Mouse (Mus musculus) hindbrain, embryonic 10.5 days (tissue): Measurements from ENCODE around the gene Itpr2. TPM values are rescaled to one million over a fixed set of nuclear protein-coding genes. Genes with fewer than 3 reads are reported as not detected.

Source experiments
- DNase-seq: peaks from one replicate; pipeline ENCODE4 v3.0.0-alpha.2; 2017; ENCODE audit warnings: low spot score
- H3K27ac ChIP-seq: fragments of 300-500 bp; sonication (generic); 2 replicates; pipeline ENCODE4 v1.5.1; 2016; ENCODE audit warnings: mild to moderate bottlenecking, moderate library complexity
- H3K27me3 ChIP-seq: fragments of 300-500 bp; sonication (generic); 2 replicates; pipeline ENCODE4 v1.6.1; 2016; ENCODE audit warnings: mild to moderate bottlenecking; ENCODE audit not compliant: poor library complexity, insufficient read depth, severe bottlenecking
- H3K36me3 ChIP-seq: fragments of 300-500 bp; sonication (generic); 2 replicates; pipeline ENCODE4 v1.6.1; 2016; ENCODE audit warnings: mild to moderate bottlenecking, moderate library complexity
- H3K4me1 ChIP-seq: fragments of 300-500 bp; sonication (generic); replicated peaks from 2 replicates; pipeline ENCODE4 v1.6.1; 2016; ENCODE audit warnings: mild to moderate bottlenecking
- H3K4me3 ChIP-seq: fragments of 300-500 bp; sonication (generic); 2 replicates; pipeline ENCODE4 v1.5.1; 2016; ENCODE audit warnings: mild to moderate bottlenecking, moderate library complexity
- H3K9me3 ChIP-seq: fragments of 300-500 bp; sonication (generic); 2 replicates; pipeline ENCODE4 v1.6.1; 2016; ENCODE audit warnings: mild to moderate bottlenecking, moderate library complexity
- WGBS: fragments of 180-500 bp; shearing (Covaris S2); methylation state at CpG from one replicate; pipeline ENCODE4 v1.1.7; 2016; 5-methylcytosine and 5-hydroxymethylcytosine counted together
- polyA plus RNA-seq: library from polyadenylated mRNA; unstranded; fragments of >200 nt; fragmentation: Nextera tagmentation; extraction: Ambion mirVana; gene quantifications from 2 replicates; pipeline ENCODE4 v1.2.1, GENCODE M21; 2016

Itpr2 gene
- polyA plus RNA-seq, 1 experiment from 2014 or later = 5.0 TPM

DNA sequence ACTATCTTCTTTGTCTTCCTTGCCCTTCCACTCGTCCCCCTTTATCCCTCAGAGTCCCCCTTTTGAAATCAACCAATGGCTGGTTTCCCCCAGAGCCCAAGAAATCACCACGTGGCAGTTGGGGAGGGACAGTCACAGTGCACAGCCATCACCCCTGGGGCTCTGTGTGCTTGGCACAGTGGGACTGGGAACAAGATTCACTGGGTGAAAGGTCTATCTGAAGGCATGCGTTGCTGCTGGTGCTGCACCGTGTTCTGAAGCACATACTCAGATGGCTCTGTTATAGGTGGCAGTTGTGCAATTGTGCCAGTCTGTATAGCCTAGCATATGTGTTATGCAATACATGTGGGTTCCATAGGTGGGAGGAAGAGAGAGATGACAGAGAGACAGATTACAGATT is 154.5 kb downstream of the Itpr2 start:
- WGBS = 60% methylated on average over 4 of the region's 4 CpGs
- Histone ChIP-seq H3K36me3 (no peaks in the 10 kb centered on the region), H3K4me3 (no peak overlapping the region), H3K9me3 (0 out of 2 replicates have a peak, but pooled peaks cover 4% of the 10 kb centered on the region), H3K4me1 (peaks cover 11% of the 10 kb centered on the region), H3K27me3 (no peaks in the 10 kb centered on the region), H3K27ac (no peak overlapping the region)
- DNase-seq = no peak

DNA sequence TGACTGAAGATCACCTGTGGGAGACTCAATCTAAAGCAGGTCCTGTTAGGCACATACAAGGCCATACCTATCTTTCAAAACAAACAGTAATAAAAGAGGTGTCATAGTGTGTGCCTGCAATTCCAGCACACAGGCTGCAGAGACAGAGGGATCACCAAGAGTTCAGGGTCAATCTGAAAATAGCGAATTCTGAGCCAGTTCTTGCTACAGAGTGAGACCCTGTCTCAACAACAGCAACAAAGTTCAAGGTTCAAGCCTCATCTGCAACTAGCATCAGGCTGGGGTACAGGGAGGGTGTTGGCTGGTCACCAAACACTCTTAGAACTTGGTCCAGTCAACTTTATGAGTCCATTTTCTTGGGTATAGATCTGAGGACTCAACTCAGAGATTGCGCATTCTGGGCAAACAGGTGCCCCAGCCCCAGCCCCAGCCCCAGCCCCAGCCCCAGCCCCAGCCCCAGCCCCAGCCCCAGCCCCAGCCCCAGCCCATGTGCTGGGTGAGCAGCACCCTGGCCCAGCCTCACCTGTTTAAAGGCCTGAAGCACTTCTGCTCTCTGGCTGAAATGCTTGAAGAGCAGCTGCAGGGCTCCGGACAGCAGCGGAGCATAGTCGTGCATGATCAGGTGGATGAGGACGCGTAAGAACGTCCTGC is 155.4 kb downstream of the Itpr2 start:
- peaks cover 15% of the 10 kb centered on the region for H3K4me1 ChIP-seq
- H3K27me3 ChIP-seq = no peaks in the 10 kb centered on the region
- DNase-seq = no peak
- 93% methylated on average over 8 of the region's 8 CpGs for WGBS
- H3K36me3 ChIP-seq = no peaks in the 10 kb centered on the region
- H3K4me3 ChIP-seq = no peak overlapping the region
- 0 out of 2 replicates have a peak, but pooled peaks cover 4% of the 10 kb centered on the region for H3K9me3 ChIP-seq
- no peak overlapping the region for H3K27ac ChIP-seq

DNA sequence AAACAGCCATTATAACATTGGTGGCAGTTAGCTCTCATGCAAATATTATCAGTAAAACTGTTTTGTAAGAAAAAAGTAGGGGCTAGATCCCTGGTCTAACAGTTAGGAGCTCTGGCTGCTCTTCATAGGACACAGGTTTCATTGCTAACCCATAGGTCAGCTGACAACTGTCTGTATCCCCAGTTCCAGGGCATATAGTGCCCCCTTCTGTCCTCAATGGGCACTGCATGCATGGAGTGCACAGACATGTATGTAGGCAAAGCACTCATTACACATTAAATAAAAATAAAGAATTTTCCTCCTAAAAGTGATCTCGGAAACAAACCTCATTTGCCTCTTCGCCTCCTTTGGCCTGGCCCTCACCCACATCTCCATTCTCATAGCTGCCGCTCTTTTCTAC is 157.3 kb downstream of the Itpr2 start:
- Histone ChIP-seq H3K36me3 (no peaks in the 10 kb centered on the region), H3K27me3 (no peaks in the 10 kb centered on the region), H3K4me3 (no peak overlapping the region), H3K4me1 (peaks cover 15% of the 10 kb centered on the region), H3K9me3 (no peaks in the 10 kb centered on the region), H3K27ac (no peak overlapping the region)
- 95% methylated on average over 3 of the region's 3 CpGs for WGBS
- DNase-seq = peak; percentile 45

DNA sequence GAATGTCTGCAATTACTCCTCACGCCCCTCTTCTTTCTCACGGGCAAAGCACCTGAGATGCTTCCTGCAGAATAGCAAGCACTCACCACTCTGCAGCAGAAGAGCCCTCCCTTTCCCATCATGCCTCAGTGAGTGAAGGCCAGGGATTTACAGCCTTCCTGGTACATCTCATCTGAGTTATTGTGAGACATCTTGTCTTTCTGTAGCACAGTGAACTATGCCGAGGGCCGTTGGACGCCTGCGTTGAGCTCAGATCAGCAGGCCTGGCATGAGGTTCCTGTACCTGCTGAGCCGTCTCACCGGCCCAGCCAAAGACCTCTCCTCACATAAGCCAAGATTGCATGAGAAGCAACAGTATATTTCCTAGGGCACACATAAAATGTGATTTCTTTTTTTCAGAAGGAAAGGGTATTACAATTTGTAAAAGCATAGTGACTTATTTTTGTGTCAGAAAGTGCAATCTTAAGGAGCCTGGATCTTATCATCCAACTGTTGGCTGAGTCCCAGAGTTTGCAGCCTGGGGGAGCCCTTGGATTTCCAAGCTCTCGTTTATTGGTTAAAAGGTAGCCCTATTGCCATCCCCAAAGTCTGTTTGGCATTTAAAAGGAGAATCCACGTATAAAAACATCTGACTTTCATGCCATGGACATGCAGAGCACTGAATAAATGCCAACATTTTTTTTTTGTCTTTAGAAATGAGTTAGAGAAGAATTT is 158.2 kb downstream of the Itpr2 start:
- peaks cover 15% of the 10 kb centered on the region for H3K4me1 ChIP-seq
- no peaks in the 10 kb centered on the region for H3K27me3 ChIP-seq
- H3K36me3 ChIP-seq = no peaks in the 10 kb centered on the region
- 40% methylated on average over 10 of the region's 10 CpGs for WGBS
- H3K4me3 ChIP-seq = no peak overlapping the region
- H3K9me3 ChIP-seq = no peaks in the 10 kb centered on the region
- no peak overlapping the region for H3K27ac ChIP-seq
- DNase-seq = no peak

DNA sequence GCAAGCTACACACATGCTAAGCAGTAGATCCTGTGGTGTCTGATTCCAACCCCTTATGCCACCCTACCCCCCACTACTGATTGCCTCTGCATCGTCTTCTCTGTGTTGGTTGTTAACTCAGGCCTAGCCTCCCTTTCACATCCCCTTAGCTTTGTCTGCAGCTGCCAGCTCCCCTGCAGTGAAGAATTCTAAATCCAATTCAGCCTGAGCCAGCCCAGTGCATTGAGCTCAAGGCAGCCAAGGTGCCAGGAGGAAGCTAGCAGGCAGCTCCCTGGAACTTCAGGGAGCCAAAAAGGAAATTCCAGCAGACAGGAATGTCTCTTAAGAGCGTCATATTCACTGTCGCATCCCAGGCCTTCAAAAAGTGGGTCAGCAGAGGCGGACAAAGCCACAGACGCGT is 159.0 kb downstream of the Itpr2 start:
- Histone ChIP-seq H3K4me3 (no peak overlapping the region), H3K36me3 (no peaks in the 10 kb centered on the region), H3K9me3 (no peaks in the 10 kb centered on the region), H3K27ac (peak overlapping the region; percentile 66), H3K27me3 (no peaks in the 10 kb centered on the region), H3K4me1 (peaks cover 15% of the 10 kb centered on the region)
- 8% methylated on average over 6 of the region's 6 CpGs for WGBS
- DNase-seq = peak; percentile 25

DNA sequence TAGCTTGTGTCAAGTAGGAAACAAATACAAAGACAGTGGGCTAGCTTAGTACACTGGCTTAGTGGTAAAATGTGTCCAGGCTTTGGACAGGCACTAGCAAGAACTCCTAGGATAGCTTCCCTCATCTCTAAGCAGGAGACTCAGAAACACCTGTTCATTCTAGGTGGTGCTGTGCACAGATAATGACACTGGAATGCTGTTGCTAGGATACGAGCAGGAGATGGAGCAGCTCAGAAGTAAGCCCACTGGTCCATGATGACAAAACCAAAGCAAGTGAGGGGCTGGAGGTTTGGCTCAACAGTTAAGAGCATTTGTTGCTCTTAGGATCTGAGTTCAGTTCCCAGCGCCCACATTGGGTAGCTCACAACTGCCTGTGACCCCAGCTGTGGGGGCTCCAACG is 160.1 kb downstream of the Itpr2 start:
- Histone ChIP-seq H3K4me3 (no peak overlapping the region), H3K9me3 (no peaks in the 10 kb centered on the region), H3K27ac (no peak overlapping the region), H3K4me1 (peaks cover 15% of the 10 kb centered on the region), H3K36me3 (no peaks in the 10 kb centered on the region), H3K27me3 (no peaks in the 10 kb centered on the region)
- DNase-seq = no peak
- WGBS = 85% methylated on average over 3 of the region's 3 CpGs

DNA sequence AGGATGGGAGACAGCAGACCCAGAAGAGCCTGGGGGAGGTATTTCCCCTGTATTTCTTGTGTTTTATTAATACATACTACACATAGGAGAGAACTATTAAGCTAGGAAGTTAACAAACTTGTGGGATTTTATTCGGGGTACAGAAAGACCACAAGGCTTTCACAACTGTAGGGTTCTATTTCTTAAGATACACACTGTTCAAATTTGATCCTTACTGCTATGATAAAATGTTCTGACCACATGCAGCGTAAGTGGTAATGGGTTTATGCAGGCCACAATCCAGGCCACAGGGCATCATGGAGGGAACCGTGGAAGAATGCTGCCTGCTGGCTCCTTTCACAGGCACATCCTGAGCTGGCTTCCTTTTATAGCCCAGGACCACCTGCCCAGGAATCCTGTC is 160.6 kb downstream of the Itpr2 start:
- Histone ChIP-seq H3K9me3 (no peaks in the 10 kb centered on the region), H3K4me1 (peaks cover 15% of the 10 kb centered on the region), H3K36me3 (no peaks in the 10 kb centered on the region), H3K27ac (no peak overlapping the region), H3K27me3 (no peaks in the 10 kb centered on the region), H3K4me3 (no peak overlapping the region)
- 88% methylated on average over 3 of the region's 3 CpGs for WGBS
- no peak for DNase-seq

DNA sequence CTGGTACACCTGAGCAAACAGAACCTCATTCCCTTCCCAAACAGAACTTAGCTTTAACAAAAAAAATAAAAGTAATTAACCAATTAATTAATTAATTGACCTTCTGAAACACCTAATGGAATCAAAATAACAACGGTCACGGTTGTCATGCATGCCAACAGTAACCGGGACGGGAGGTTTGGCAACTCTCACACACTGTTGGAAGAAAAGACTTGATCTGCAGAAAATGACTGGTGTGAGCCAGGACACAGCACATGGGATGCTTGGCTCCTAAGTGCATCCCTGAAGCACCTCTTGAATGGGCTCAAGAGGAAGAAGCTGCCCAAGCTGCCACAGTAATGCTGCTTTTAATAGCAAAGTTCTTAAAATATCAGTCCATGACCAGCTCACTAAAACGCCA is 161.1 kb downstream of the Itpr2 start:
- Histone ChIP-seq H3K27me3 (no peaks in the 10 kb centered on the region), H3K36me3 (no peaks in the 10 kb centered on the region)
- 85% methylated on average over 5 of the region's 5 CpGs for WGBS

DNA sequence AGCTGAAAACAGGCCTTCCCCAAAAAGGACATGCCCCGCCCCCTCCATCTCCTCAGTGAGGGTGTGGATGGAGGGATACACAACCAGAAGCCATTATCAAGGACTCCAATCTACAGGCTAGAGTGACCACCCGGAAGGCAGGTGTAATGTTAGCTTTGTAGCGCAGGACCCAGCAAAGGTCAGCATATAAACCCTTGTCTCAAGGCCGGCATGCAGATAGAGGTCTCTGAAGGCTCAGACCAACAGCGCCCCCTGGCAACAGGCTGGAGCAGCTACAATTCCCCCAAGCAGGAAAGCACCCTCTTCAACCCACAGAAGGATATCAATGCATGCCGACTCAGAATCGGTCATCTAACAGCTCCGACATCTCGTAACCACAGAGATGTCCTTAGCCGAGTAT is 162.2 kb downstream of the Itpr2 start:
- no peak overlapping the region for H3K27ac ChIP-seq
- DNase-seq = peak; percentile 48
- 67% methylated on average over 10 of the region's 10 CpGs for WGBS

More for the DNA sequence above, 161.1 kb downstream of the Itpr2 start:
- H3K27ac ChIP-seq = no peak overlapping the region
- no peak for DNase-seq
- peaks cover 15% of the 10 kb centered on the region for H3K4me1 ChIP-seq
- H3K4me3 ChIP-seq = no peak overlapping the region
- no peaks in the 10 kb centered on the region for H3K9me3 ChIP-seq

DNA sequence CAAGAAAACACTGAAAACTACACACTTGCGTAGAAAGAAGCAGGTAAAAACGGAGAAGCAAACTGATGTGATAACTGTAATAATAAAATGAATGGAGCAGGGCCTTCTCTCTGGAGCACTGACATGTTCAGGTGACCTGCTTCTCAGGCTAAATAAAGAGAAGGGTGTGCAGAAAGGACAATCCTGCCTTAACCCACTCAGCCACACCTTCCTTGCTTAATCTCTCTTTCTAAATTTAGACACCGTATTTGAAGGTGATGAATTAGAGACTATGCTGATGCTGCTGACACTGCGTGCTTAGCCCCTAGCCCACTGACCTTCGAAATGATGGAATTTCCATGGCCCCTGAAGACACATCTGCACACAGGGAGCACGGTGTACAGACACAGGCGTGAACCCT is 164.8 kb downstream of the Itpr2 start:
- Histone ChIP-seq H3K27me3 (no peaks in the 10 kb centered on the region), H3K4me1 (0 out of 2 replicates have a peak, but pooled peaks cover 4% of the 10 kb centered on the region), H3K4me3 (no peak overlapping the region), H3K27ac (no peak overlapping the region), H3K9me3 (no peaks in the 10 kb centered on the region), H3K36me3 (no peaks in the 10 kb centered on the region)
- DNase-seq = no peak
- 88% methylated on average over 7 of the region's 7 CpGs for WGBS

More for the DNA sequence above, 162.2 kb downstream of the Itpr2 start:
- H3K9me3 ChIP-seq = no peaks in the 10 kb centered on the region
- no peak overlapping the region for H3K4me3 ChIP-seq
- H3K36me3 ChIP-seq = no peaks in the 10 kb centered on the region
- H3K4me1 ChIP-seq = peaks cover 15% of the 10 kb centered on the region
- H3K27me3 ChIP-seq = no peaks in the 10 kb centered on the region

DNA sequence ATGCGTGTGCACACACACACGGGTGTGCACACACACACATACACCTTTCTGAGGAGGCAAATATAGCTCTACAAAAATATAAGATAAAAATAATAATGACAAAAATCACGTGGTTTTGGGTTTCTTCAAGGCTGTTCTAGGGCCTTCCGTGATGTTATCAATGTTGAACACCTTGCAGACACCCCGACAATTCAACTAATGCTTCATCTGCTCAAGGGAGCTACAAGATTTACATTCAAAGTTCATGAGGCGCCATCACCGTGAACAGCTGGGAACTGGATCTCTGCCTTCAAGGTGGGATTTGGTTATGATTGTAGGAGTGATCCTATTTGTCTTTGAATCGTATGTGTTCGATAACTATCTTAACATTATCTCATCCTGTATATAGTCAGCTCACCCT is 166.8 kb downstream of the Itpr2 start:
- WGBS = 95% methylated on average over 9 of the region's 9 CpGs
- no peaks in the 10 kb centered on the region for H3K27me3 ChIP-seq
- no peaks in the 10 kb centered on the region for H3K36me3 ChIP-seq
- no peaks in the 10 kb centered on the region for H3K9me3 ChIP-seq
- peaks cover 9% of the 10 kb centered on the region for H3K4me1 ChIP-seq
- H3K27ac ChIP-seq = no peak overlapping the region
- no peak overlapping the region for H3K4me3 ChIP-seq
- DNase-seq = no peak

DNA sequence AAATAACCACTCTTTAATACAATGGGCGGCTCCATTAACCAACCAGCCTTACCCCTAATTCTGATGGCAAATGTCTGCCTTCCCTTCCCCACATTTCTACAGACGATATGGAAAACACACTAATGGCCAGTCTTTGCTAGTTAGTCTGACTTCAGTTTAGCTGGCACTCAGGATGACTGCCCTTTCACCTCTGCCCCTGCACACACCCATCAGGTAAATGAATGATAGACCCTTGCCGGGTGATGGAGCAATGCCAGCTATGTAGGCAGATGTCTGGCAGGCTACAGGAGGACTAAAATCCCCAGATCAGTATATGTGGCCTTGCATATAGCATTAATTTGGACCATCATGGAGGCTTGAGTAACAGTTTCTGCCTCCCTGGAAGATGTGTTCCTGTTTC is 168.5 kb downstream of the Itpr2 start:
- Histone ChIP-seq H3K4me1 (peaks cover 9% of the 10 kb centered on the region), H3K36me3 (no peaks in the 10 kb centered on the region), H3K27me3 (no peaks in the 10 kb centered on the region), H3K27ac (no peak overlapping the region), H3K9me3 (no peaks in the 10 kb centered on the region), H3K4me3 (no peak overlapping the region)
- 89% methylated on average over 3 of the region's 3 CpGs for WGBS
- DNase-seq = no peak

DNA sequence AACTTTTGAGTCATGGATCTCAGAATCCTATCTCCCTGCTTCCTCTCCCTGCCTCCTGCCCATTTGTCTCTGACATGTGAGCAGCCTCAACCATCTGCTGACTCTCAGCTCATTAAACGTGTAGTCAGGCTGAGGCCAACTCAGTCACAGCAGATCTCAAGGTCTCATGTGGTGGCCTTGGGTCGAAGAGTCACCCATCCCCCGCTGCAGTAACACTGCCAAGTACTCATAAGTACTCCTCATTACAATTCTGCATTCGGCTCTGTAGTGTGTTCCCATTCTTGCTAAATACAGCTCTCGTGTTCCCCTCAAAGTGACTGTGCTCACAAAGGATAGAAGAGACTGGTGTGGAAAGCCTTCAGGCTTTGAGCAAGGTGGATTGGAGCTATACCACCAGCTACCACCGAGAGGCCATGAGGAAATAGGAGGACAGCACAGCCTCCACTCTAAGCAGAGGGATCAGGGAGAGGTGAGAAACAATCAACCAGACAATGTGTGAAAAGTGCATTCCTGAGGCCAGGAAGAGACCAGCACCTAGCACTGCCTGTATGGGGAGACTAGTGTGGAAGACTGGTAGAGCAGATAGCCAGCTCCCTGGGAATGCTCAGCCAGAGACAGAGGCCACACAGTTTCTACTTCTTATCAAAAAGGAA is 170.9 kb downstream of the Itpr2 start:
- no peaks in the 10 kb centered on the region for H3K36me3 ChIP-seq
- H3K27ac ChIP-seq = no peak overlapping the region
- no peaks in the 10 kb centered on the region for H3K9me3 ChIP-seq
- WGBS = 73% methylated on average over 6 of the region's 6 CpGs
- H3K4me1 ChIP-seq = peaks cover 9% of the 10 kb centered on the region
- H3K27me3 ChIP-seq = no peaks in the 10 kb centered on the region
- no peak for DNase-seq
- no peak overlapping the region for H3K4me3 ChIP-seq
